Mouse (Mus musculus): ENCODE results near the gene Grb14.

Grb14 gene

DNA sequence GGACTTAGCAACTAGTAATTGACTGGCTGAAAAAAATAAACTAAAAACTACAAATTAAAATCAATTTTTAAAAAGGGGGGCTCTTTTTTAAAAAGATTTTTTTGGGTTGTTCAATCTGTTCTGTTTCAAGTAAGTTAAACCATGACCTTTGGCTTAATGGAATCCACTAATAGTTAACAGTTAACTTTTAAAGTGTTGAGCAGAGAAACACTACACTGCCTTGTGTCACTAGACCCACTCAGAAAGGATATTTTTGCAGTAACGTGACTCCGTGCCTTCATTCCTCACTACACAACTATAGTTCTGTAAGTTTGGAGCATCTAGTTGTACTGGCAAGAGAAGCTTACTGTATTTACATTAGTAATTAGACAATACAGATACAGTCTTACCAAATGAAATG lies 50.2 kb downstream of the Grb14 start:
- DNase-seq (ENCODE audit: low read depth, low spot score): no peak

DNA sequence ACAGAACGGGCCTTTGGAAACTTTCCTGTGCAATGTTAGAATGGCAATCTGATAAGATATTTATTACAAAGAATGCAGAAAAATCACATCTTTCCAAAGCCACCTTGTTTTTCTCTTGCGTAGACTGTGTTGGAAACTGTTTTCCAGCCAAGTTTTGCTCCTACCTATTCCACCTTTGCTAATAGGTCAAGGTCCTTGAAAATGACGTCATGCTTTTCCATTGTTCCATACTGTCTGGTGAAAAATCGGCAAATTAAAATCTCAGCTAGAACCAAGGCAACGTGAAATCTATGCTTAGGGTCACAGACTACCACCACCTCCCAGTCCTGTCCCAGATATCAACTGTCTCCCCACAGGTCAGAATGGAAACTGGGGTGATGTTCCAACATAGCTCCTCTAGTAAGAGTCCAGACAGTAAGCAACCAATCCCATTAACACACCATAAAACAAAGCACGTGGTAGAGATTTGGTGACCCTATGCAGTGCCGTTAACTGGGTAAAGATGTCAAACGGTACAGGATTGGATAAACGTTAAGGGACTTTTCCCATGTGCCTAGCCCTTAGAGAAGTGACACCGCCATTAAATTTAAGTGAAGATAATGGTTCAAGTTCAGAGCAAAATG lies 50.9 kb downstream of the Grb14 start:
- no peak for DNase-seq (ENCODE audit: low read depth, low spot score)

DNA sequence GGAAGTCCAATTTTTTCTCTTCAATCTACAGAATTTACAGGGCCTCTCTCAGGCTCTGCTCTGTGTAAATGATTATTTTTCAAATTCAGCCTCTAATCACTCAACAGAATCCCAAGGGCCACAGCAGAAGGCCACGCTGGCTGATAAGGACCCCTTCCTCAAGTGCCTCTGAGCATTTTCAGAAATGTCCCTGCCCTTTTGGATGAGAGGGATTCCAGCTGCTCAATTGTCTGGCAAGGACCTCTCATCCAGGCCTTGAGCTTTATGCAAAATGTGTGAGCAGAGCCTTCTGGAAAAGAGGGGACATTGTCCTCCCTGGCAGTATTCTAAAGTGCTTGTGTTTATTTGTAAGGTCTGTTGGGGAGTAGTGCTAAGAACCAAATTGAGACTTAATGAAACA lies 51.7 kb downstream of the Grb14 start:
- no peak for DNase-seq (ENCODE audit: low read depth, low spot score)

DNA sequence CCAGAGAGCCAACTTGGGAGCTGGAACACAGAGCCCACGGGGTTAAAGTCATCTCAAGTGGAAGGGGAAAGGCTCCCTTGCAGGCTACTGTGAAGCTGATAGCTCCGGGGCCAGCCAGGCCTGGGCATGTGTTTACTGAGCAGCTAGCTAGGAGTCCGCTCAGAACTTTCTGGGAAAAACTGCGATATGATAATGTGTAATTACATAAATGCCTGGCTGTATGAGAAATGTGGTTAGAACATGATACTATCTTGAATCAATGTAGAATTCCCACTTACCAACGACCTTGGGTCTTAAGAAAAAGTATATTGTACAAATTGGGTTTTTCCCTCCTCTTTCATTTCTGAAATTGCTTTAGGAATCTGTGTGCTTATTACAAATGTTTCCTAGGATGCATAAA lies 53.0 kb downstream of the Grb14 start:
- no peak for DNase-seq (ENCODE audit: low read depth, low spot score)

GRCm38 (mm10) chr2:64970992-64971391 lies 53.8 kb downstream of the Grb14 start:
- DNase-seq (ENCODE audit: low read depth, low spot score): no peak

DNA sequence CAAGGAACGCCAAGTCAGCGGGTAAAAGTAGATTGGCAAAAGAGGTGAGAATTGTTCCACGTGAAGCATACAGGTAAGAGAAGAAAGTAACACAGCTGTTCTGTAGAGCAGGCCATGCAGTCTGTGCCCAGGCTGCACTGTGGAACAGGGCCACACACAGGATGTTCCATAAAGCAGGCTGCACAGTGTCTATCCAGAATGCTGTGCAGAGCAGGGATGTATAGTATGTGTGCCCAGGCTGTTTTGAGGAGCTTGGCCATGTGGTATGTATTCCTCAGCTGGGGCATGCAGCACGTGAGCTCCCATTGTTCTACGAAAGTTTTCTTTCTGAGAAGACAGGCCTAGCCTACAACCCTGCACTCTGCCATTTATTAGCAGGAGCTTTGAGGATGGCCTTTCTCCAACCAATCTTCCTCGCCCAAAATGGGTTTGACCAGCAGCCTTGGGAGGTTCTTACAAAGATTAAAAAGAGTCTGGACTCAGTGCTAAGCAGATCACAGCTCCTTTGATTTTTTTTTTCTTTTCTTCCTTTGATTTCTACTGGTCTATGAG lies 57.8 kb downstream of the Grb14 start:
- DNase-seq (ENCODE audit: low read depth, low spot score): no peak

DNA sequence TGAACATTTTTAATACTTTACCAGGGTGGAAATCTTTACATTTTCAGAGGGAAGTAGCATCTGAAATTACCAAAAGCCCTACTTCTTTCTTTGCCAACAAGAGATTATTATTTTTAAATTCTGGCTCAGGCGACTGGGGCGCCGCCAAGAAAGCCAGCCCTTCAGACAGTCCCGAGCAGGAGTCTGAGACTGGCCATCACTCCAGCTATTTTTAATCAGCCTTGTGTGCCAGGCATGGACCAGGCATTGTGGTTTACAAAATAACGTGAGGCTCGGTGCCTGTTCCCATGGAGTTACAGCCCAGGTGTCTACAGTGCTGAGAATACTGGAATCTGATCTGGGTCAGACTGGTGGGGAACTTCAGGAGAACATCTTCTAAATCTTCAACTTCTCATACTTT lies 58.5 kb downstream of the Grb14 start:
- DNase-seq (ENCODE audit: low read depth, low spot score): no peak

GRCm38 (mm10) chr2:64965227-64965864 lies 59.4 kb downstream of the Grb14 start:
- DNase-seq (ENCODE audit: low read depth, low spot score): no peak

DNA sequence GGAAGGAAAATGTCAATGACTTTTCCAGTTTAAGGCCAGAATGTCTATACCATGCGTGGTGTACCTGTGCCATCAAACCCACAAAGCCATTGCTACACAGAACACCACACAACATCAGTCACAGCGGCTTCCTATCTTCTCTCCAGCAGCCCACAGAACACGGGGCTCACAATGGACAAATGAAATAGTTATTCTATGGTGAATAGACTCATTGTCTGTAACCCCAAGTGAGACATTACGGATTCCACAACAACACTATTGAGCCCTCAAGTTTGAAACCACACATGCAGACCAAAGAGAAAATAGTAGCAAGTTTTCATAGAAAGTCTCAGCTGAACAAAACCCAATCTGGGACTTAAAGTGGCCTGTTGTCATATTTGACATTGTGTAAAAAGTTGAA lies 62.6 kb downstream of the Grb14 start:
- DNase-seq (ENCODE audit: low read depth, low spot score): no peak

DNA sequence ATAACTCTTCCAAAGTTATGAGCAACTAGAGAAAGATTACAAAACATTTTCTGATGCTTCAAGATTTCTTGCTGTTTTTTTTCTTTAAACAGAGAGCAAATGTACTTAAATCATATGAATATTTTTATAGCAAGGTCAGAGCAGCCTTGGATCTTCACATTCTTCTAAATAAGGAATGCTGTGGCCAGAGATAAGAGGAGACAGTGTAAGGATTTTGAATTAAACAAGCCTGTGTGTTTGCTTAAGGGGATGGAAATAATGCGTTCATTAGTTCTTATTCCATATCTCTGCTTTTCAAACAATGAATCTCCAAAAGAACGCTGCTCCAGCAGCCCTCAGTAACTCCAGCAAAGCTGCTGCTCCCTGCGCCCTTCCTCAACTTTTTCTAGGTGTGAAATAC lies 63.4 kb downstream of the Grb14 start:
- no peak for DNase-seq (ENCODE audit: low read depth, low spot score)

DNA sequence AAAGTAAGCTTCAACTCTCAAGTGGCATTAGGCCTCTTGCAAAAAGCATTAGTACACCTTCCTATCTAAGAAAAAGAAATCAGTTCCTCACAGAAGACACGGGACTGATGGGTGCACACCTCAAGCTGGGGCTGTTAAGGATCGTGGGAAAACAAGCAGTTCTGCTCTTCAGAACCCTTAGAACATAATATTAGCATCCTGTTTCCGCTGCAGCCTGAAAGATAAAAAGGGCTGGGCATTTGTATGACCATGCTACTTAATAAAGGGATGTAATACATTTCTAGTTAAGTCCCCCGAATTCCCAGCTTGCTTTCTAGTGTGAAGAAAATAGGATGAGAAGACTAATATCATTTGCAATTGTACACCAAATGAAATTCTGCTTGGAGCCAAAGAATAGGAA lies 65.1 kb downstream of the Grb14 start:
- no peak for DNase-seq (ENCODE audit: low read depth, low spot score)

DNA sequence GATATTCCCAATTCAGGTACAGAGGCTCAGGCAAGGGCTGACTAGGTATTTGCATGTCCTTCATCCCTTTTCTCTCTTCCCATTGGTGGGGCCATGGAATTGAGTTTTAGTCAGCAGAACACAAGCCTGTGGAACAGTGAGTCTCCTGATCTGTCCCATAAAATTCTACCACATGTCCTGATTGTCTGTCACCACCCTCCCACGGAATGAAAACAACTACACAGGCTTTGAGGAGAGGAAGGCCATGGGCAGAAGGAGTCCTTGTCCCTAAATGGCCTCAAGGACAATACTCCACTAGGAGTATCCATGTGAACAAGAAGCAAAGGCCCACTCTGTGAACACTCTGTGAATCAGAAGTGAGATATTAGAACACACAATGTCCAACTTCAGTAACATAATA lies 69.3 kb downstream of the Grb14 start:
- DNase-seq (ENCODE audit: low read depth, low spot score): no peak

DNA sequence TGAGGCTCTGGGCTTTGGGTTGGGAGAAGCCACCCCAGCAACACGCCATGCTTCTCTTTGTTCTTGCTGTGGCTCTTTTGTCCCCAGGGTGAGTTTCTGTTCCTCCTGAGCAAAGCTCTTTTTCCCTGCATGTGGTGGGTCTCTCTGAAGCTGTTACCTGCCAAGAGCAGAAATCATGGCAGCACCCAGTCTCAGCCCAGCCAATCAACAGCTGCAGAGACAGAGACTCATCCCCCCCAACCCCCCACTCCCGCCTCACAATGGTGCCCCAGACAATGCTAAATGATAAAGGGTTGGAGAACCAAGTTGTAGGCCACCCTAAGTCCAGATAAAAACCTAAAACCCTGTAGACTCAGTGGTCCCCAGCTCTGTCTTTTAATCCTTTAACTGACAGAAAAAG lies 75.6 kb downstream of the Grb14 start:
- DNase-seq (ENCODE audit: low read depth, low spot score): no peak

GRCm38 (mm10) chr2:64948418-64949169 lies 76.2 kb downstream of the Grb14 start:
- DNase-seq (ENCODE audit: low read depth, low spot score): no peak

- DNase-seq (ENCODE audit: low read depth, low spot score): no peak
Measured at GRCm38 (mm10) chr2:64947484-64947883, 77.3 kb downstream of the Grb14 start.

- DNase-seq (ENCODE audit: low read depth, low spot score): no peak
Measured at GRCm38 (mm10) chr2:64920879-64921278, 103.9 kb downstream of the Grb14 start.

DNA sequence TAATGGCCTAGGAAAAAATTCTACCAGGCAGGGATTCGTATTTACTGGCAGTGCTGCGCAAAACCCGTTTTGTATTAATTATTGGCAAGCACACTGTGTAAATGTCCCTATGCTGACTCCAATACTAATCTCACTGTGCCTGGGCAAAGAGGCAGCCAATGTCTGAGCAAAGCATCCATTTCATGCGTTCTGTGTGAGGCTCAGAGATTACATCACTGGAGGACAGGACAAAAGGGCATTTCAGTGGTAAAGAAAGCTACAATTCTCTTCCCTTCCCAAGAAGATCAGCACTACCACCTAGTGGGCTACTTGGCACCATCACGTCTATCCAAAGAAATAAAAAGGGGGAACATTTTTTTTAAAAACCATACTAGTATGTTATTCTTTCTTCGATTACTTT lies 109.3 kb downstream of the Grb14 start:
- DNase-seq (ENCODE audit: low read depth, low spot score): no peak

GRCm38 (mm10) chr2:64904877-64905276 lies 119.9 kb downstream of the Grb14 start:
- DNase-seq (ENCODE audit: low read depth, low spot score): no peak

GRCm38 (mm10) chr2:64897844-64898243 lies 126.9 kb downstream of the Grb14 start:
- DNase-seq (ENCODE audit: low read depth, low spot score): no peak

DNA sequence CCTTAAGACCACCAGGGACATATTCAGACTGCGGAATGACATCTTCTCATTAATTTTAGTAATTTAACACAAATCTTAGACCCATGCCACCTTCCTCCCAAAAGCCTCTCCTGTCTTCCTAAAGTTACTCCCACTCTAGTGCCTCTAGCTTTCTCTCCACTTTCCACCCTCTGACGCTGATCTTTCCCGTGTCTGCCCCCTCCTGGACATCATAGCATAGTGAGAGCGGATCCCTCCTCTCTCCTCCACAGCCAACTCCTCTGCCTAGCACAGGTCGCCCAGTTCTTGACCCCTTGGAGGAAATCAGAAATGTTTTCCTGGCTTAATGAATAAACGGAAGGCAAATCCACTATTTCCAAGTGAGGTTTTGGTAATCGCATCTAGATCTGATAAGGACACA lies 131.6 kb downstream of the Grb14 start:
- no peak for DNase-seq (ENCODE audit: low read depth, low spot score)

DNA sequence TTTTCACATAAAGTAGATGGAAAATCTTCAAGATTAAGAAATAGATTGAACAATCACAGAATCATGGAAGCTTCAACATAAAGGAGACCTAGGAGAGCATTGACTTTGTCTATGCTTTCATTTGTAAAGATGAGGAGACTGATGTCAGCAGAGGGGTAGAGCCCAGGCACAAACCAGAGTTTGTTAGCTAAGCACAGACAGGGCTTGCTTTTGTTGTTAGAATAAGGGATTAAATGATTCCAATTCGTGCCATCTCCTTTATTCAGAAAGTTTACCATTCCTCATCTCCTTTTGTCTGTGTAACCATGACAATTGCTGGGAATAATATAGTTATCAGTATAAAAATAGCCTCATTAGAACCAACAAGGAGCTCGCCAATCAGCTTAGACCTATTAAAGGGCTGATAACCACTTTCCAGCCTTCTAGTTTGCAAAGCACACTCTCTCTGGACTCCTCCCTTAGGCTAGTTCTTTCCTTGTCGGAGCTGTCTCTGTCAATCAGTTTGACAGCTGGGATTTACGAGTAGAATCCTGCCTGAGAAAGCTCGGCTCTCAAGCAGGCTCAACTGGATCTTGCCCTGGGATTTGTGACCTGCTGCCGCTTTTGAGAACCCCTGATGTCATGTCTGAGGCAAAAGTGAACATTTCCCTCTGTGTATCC lies 137.6 kb downstream of the Grb14 start:
- DNase-seq (ENCODE audit: low read depth, low spot score): no peak

DNA sequence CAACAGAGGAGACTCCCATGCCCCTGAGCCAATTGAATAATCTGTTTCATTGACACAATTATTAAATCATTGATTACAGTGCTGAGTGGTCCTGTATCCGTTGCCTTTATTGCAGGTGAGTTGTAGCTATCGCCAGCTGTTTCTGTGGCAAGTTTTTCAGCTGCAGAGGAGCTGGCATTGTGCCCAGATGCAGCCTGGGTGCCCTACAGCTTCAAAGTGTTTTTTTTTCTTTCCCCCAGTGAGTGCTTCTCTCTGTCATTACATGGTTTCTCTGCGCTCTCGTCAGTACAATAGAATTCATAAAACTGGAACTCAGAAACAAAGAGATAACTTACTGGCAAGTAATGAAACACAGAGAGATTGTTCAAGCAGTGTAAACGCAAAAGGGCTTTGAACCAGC lies 139.1 kb downstream of the Grb14 start:
- DNase-seq (ENCODE audit: low read depth, low spot score): no peak
